Mouse (Mus musculus): ENCODE measurements around the gene Slc39a8. TPM values are rescaled to one million over a fixed set of nuclear protein-coding genes. Genes with fewer than 3 reads are reported as not detected.
A peak's percentile ranks its signal among the peaks of the same experiment; 100 is the strongest.

Slc39a8 gene
- total RNA-seq (2012; rRNA removed) (14.3 and 19.8 TPM in 2 replicates), polyA plus RNA-seq (2012; ENCODE audit: insufficient read depth in 1 of 2, insufficient read length in 2 of 2, low read depth in 1 of 2, low replicate concordance in 2 of 2, missing spikeins in 1 of 2) (10 to 100 TPM in 1 of 2 experiments, not detected in 1; 21.5 TPM)

- Histone ChIP-seq H3K4me3 (ENCODE audit: control insufficient read depth in 1 of 2, insufficient read depth in 1 of 2, low read depth in 2 of 2, low read length in 2 of 2) (peak within 1 kb of the TSS; percentile 72 to 91), H3K27me3 (ENCODE audit: control insufficient read depth in 1 of 2, insufficient read depth in 2 of 2, low read length in 2 of 2) (no peaks in the 10 kb centered on the region), H3K9ac (ENCODE audit: control insufficient read depth, low read depth, low read length, poor library complexity, severe bottlenecking) (peak within 1 kb of the TSS; percentile 81), H3K27ac (ENCODE audit: control insufficient read depth, low read depth, low read length) (peak within 1 kb of the TSS; percentile 92), H3K79me2 (ENCODE audit: control insufficient read depth, insufficient read depth, low read length, poor library complexity) (peaks cover 2% of the 10 kb centered on the region; the same call in 1 of the 2 replicates), H3K4me1 (ENCODE audit: control insufficient read depth in 1 of 2, insufficient read depth in 2 of 2, low read length in 2 of 2) (peaks cover 8 to 9% of the 10 kb centered on the region in 2 experiments; a peak in 3 of 4 replicates), H3K36me3 (ENCODE audit: control insufficient read depth in 1 of 2, insufficient read depth in 2 of 2, low read length in 2 of 2) (peaks cover 0 to 22% of the 10 kb centered on the region in 2 experiments; a peak in 2 of 4 replicates), H3K9me3 (replicated peaks; ENCODE audit: insufficient read depth, low read length) (no peaks in the 10 kb centered on the region)
- TF ChIP-seq CHD1 (IDR thresholded peaks at IDR 0.05; ENCODE audit: low read depth, low read length) (peak; percentile 82; the same call in 1 of the 2 replicates), MAFK (IDR thresholded peaks at IDR 0.05; ENCODE audit: borderline replicate concordance, low read depth, low read length) (no peak), JUND (IDR thresholded peaks at IDR 0.05; ENCODE audit: low read depth, low read length) (peak; percentile 98), MAZ (IDR thresholded peaks at IDR 0.05; ENCODE audit: low read depth, low read length) (peak; percentile 45; the same call in 1 of the 2 replicates), ZC3H11A (IDR thresholded peaks at IDR 0.05; ENCODE audit: low read depth, low read length) (no peak), POLR2A (IDR thresholded peaks at IDR 0.05; ENCODE audit: control insufficient read depth in 1 of 2, insufficient read depth in 1 of 2, low read depth in 1 of 2, low read length in 2 of 2, poor library complexity in 1 of 2) (peak in 1 of 2 experiments; percentile 64; a peak in 2 of 4 replicates), EP300 (IDR thresholded peaks at IDR 0.05; ENCODE audit: low read depth in 1 of 2, low read length in 2 of 2) (peak; percentile 9 to 37; a peak in 2 of 4 replicates), MAX (IDR thresholded peaks at IDR 0.05; ENCODE audit: low read length) (peak; percentile 95), SIN3A (IDR thresholded peaks at IDR 0.05; ENCODE audit: low read length) (peak; percentile 81), ETS1 (IDR thresholded peaks at IDR 0.05; ENCODE audit: low read depth, low read length) (peak; percentile 63), CTCF (IDR thresholded peaks at IDR 0.05 in 2 of 3, conservative IDR thresholded peaks at IDR 0.05 in 1 of 3; ENCODE audit: control insufficient read depth in 1 of 3, insufficient read depth in 1 of 3, low read depth in 2 of 3, low read length in 3 of 3, poor library complexity in 1 of 3, severe bottlenecking in 1 of 3) (peak in 2 of 3 experiments; percentile 44 to 58; a peak in 4 of 6 replicates), ZMIZ1 (IDR thresholded peaks at IDR 0.05; ENCODE audit: low read depth, low read length) (0 out of 2 replicates have a peak, but pooled peaks have one; percentile 51), NELFE (IDR thresholded peaks at IDR 0.05; ENCODE audit: low read depth, low read length) (peak; percentile 50; the same call in 1 of the 2 replicates), MYB (IDR thresholded peaks at IDR 0.05; ENCODE audit: low read depth, low read length) (no peak), KAT2A (conservative IDR thresholded peaks at IDR 0.05; ENCODE audit: low read depth, low read length) (no peak), USF1 (IDR thresholded peaks at IDR 0.05; ENCODE audit: low read depth, low read length) (peak; percentile 92), POLR2AphosphoS2 (IDR thresholded peaks at IDR 0.05; ENCODE audit: low read length) (no peak; the same call in 1 of the 2 replicates), MXI1 (IDR thresholded peaks at IDR 0.05; ENCODE audit: low read depth, low read length) (peak; percentile 94), NRF1 (IDR thresholded peaks at IDR 0.05; ENCODE audit: insufficient read depth, low read depth, low read length, poor library complexity, severe bottlenecking) (no peak), MYC (IDR thresholded peaks at IDR 0.05; ENCODE audit: low read depth, low read length) (peak; percentile 73), RCOR1 (IDR thresholded peaks at IDR 0.05; ENCODE audit: low read depth, low read length) (0 out of 2 replicates have a peak, but pooled peaks have one; percentile 3), E2F4 (IDR thresholded peaks at IDR 0.05; ENCODE audit: borderline replicate concordance, low read depth, low read length) (no peak), BHLHE40 (IDR thresholded peaks at IDR 0.05; ENCODE audit: borderline replicate concordance, low read depth, low read length) (no peak), CHD2 (IDR thresholded peaks at IDR 0.05; ENCODE audit: low read length) (no peak), USF2 (IDR thresholded peaks at IDR 0.05; ENCODE audit: borderline replicate concordance in 1 of 2, insufficient read depth in 1 of 2, low read depth in 1 of 2, low read length in 2 of 2) (peak in 1 of 2 experiments; percentile 40; a peak in 1 of 4 replicates), SMC3 (IDR thresholded peaks at IDR 0.05; ENCODE audit: low read depth, low read length) (no peak; the same call in 1 of the 2 replicates), GATA1 (IDR thresholded peaks at IDR 0.05; ENCODE audit: low read depth, low read length) (peak; percentile 71), TBP (IDR thresholded peaks at IDR 0.05; ENCODE audit: low read depth, low read length) (peak; percentile 75), RAD21 (IDR thresholded peaks at IDR 0.05; ENCODE audit: low read depth, low read length) (no peak)
- DNase-seq (ENCODE audit: low read depth, low spot score): peak; percentile 96
These were observed at the start of gene Slc39a8 for GRCm38 (mm10) chr3:135825016-135825753. Slc39a8 (plus strand) TSS chr3:135825279.
